Mouse (Mus musculus): Measurements from ENCODE around the gene Impg1.

The Impg1 gene

DNA sequence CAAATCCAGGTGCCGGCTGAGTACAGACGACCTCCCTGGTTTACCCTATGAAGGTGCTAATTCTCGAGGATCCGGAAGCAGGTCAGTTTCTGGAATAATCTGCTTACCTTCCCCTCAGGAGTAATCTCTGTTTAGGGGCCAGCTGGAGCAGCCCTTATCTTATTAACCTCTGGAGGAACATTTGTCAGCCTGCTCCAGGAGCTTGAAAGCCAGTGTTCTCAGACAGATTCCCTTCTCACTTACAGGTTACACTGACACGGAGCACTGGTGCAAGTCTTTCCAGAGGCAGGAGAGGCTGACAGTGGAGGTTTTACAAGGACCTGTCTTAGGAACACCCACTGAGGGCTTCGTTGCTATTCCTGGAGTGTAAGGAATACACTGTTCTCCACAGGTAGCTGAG, at the start of gene Impg1:
Impg1 (minus strand) TSS at position 101 of the 400 bp plus-strand sequence.
- no peak for DNase-seq

DNA sequence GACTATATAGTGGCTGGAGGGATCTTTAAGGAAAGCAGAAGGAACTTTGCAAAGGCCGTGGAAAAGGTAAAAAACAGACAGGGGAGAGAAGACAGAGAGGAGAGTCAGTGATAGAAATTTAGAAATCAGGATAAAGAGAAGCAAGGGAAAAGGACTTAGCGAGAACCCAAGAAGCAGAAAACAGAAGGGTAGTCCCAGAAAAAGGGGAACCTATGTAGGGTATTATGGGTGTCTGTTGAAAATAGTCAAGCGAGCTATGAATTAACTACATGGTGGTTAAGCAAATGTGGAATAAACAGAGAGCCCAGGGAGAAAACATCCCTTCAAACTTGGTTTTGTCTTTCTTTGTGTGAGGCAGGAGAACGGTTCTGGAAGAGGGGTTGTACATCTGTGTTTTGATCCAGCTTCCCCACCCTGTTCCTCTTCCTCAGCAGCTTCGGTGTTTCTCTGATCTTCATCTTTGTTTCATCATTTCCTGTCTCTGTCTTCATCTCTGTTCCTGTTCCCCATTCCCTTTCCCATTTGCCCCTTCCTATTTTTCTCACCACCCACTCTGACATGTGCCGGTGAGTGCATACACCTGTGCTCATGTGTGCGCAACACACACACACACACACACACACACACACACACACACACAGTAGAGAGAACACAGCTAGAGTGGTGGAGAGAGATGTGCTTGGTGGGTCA, 44.3 kb upstream of the Impg1 start:
- no peak for DNase-seq

DNA sequence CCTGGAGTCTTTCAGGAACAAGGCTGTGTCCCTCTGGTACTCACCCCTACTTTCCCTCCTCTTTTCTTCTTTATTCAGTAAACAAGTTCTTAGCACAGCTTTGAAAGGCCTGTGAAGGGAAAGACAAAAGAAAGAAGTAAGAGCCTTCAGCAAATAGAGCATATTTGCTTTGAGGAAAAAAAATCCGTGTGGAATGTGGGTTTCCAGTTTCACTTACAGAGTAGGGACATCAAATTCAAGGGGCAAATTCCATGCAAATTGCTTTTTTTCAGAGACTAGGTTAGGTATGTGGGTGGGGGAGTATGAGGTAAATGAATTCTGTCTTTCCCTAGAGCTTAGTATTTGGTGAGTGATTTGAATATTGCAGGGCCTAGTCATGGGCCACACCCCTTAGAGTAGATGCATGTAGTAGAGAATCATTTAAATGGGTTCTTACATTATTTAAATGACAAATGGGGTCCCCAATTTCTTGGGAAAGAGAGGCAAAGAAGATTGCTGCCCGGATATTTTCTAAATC, 39.3 kb upstream of the Impg1 start:
- DNase-seq = no peak

DNA sequence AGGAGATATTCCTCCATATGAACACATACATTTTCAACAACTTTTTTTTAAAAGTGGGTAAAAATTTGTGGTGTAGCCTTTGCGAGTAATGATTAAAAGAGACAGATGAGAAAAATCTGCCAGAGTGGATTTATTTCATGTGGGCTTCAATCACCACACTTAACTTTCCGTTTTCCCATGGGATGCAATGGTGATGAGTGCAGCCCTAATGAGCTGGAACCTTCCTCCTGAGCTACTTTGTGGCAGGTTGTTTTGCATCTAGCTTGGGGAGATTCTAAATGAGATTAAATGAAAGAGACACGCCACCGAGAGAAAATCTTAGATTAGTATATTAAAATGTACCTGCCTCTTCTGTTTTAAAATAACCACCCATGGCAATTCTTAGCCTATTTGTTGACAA, 26.3 kb upstream of the Impg1 start:
- DNase-seq = no peak

DNA sequence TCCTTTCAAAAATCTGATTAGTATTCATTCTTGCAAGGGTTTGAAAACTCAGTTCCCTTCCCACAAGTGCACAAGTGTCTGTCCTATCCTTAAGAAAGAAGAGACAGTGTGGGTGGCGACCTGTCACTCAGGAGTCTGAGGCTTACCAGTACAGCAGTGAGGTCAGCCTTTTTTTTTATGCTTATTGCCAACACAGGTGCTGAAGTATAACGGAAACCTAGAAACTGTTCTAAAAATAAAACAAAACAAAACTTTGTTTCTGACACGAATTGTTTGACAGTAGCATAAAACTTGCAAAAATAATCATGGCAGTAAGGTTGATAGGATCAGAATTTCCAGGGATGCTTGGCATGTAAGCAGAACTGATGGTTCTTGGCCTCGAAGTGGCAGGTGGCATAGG, 4.9 kb downstream of the Impg1 start:
- DNase-seq = no peak

DNA sequence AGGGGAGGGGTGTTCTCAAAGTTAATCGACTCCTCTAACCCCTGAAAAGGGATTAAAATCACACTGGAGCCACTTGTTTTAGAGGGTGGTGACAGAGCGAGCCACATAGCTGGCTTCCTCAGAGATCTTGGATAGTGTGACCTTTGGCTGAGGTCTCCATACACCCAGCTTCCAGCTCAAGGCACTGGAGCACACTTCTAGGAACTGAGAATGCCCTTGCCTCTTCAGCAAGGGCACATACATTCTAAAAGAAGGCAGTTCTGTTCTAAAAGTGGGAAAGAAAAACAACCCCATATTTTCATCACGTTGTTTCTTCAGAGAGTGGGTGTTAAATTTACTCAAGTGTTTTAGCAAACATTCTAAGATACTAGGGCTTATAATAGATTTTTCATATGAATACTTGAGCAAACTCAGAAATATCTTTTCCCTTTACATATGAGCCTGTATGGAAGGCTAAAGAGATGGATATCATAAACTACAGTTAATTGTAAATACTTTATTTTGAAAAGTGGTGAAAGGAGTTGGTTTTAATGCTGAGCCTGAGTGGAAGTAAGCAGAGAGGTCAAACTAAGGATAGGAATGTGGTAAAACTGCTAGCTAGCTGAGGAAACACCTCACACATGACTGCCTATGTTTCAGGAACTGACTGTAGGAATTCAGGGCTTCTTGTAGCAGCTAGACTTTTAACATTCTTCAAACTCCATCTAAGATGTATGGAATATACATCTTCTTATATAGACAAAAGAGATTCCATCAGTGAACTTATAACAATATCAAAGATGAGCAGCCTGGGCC, 14.6 kb downstream of the Impg1 start:
- DNase-seq = no peak

DNA sequence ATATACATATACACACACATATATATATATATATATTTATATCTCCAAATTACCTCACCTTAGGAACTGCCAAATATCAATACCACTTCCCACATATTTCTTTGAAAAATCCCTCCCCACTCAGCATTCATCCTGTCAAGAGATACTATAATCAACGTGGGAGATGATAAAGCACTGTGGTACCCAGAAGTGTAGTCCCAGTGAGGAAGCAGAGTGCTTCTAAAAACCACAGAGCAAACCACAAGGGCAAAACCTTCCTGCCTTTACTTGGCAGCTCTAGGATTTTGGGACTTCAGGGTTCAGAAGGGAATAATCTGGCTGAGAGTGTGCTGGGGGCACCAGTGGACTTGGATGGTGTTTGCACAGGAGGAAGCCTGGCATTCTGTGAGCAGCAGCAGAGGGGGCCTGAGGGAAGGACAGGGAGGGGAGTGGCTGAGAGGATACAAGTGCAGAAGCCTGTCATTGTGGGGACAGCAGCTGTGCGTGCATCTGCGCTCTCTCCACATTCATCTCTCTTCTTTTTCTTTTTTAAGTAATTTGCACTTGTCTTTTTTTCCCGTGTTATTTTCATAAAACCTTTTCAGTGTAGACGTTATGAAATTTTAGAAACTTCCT, 24.1 kb downstream of the Impg1 start:
- DNase-seq = no peak

DNA sequence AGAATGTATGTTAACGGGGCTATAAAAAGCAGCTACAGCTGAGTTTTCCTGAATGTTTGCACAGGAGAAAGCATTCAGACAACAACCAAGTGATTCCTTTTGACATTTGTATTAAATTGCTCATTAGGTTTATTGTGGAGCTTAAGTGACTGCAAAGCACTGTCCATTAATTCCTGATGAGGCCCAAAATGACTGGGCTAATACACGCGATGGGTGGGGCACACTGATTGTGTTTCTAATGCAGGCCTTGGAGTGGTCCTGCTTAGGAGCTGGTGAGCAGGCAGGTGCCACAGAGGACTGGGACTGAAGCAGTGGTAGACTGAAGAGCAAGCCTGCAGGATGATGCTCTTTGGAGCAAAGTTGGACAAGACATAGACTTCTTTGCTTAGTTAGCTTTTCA, 73.9 kb downstream of the Impg1 start:
- no peak for DNase-seq

DNA sequence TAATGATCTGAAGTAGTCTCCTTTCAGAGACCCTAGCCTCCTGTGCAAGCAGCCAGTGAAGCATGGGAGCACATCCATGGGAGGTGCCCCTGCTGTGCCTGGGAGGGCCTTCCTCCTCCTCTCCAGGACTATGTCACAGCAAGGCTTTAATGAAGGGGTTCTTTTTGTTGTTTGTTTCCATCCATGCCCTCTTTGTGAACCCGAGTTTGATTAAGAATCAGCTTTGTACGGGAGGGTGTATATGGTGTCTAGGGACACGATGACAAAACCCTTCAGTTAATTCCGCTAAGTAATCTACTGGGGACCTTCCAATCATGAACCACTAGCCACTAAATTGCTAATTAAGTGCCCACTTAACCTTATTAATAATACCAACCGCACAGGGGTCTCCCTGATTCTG, 74.3 kb downstream of the Impg1 start:
- no peak for DNase-seq

DNA sequence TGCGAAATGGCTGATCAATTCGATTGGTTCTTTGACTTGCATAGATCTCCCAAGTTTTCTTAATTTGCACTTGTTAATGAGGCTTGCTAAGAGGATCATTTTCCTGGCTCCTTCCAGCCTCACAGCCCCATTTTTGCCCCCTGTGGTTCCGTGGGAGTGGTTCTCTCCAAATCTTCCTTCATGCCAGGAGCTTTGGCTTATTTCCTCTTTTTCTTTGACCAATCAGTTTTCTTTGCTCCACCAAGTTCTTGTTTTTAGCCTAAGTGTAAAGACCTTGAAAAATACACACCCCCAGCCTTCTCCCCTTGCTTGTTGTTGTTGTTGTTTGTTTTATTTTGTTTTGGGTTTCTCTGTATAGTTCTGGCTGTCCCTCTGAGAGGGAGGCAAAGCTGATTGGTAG, 77.4 kb downstream of the Impg1 start:
- no peak for DNase-seq

DNA sequence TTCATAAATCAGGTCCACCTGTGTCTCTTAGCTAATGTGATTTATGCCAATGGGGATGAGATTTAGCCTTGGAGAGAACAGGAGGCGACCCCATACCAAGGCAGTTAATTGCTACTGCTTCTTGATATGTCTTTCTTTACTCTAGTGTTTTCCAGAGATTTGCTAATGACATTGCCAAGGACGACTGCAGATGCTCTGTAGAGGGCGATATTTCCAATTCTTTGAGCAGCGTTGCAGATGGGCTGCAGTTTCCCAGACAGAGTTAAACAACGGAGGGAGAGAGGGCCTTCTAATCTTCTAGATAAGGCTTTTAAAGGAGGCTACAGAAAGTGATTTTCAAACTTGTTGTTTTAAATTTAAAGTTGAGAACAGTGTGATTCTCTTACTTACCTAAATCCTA, 78.8 kb downstream of the Impg1 start:
- peak; percentile 8 for DNase-seq

DNA sequence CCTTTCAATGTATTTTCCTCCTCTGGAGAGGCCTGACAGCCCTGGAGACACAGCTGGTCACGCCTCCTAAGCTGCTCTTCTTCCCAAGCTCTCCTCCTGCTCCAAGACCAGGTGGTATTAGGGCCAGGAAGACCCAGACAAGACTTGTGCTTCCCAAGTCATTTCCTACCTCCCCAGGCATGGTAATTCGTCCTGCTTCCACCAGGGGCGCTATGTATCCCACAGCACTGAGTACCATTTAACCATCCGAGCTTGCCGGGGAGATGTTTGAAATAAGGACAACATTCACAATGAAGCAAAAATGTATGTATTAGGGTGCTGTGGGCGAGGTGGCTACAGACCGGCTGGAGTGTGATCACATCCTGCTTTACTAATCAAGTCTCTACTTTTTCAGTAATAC, 79.3 kb downstream of the Impg1 start:
- DNase-seq = peak; percentile 26

DNA sequence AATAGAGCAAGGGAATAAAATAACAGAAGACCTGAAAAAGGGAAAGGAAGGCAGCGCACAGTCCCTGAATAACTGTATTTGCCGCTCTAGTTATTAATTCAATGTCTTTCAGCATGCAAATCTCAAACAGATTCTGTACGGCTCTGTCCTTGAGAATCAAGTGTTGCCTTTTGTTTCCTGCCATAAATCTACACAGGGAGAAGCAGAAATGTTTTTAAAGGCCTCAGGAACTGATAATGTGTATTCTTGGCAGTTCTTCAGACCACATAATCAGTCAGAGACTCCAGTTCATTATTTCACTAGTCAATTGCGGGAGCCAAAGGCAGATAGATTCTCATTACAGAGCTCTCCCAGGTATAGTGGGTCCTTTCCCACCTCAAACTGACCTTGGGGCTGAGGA, 82.6 kb downstream of the Impg1 start:
- no peak for DNase-seq

DNA sequence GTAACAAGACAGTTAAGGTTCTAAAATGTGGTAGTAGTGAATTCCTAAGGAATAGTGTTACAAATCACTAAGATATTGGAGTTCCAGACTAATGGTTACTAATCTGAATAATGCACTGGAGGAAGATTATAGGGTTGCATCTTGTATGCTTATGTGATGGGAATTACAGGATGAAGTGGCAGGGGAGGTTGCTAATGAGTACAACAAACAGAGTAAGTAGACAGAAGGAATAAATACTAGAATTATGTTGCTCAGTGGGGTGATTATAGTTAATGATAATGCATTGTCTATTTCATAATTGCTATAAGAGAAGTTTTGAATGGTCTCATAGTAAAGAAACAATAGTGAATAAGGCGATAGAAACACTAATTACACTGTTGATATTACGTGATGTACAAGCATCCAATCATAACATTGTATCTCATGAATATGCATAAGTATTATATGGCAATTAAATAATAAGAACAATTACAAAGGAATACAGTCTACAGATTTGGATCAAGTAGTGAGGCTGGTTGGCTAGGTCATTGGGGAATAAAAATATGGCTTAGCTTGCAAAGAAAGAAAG, 85.1 kb downstream of the Impg1 start:
- no peak for DNase-seq

DNA sequence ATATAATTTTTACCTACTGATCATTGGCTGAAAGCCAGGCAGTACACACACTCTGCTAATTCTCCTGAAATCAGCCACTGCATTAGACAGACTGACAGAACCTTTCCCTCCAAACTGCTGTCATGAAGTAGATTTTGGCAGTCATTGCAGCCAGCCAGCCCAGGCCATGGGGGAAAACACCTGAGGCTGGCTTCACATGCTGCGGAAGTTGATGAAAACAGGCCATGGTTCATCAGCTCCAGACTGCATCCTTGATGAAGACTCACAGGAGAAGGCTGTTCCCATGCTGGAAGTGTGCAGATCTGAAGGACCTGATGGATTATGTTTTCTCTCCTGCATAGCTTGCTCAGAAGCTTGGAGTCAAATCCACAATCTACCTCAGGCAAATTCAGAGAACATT, 91.2 kb downstream of the Impg1 start:
- no peak for DNase-seq

DNA sequence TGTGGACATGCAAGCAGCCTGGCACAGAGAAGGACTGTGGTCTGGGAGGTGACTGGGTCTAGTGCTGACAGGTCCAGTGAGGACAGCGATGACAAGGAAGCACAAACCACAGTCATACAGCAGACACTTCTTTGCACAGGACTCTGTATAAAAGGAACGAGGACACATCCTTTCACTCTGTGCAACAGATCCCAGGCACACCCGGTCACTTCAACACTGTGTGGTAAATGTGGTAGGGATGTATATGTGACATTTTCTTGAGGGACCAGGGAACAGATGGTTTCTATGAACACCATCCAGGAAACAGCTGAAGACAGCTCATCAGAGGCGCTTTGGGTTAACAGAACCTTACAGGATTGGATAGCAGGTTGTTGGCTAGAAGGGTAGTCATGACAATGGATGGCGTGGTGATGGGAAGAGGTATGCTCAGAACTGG, 92.0 kb downstream of the Impg1 start:
- no peak for DNase-seq

DNA sequence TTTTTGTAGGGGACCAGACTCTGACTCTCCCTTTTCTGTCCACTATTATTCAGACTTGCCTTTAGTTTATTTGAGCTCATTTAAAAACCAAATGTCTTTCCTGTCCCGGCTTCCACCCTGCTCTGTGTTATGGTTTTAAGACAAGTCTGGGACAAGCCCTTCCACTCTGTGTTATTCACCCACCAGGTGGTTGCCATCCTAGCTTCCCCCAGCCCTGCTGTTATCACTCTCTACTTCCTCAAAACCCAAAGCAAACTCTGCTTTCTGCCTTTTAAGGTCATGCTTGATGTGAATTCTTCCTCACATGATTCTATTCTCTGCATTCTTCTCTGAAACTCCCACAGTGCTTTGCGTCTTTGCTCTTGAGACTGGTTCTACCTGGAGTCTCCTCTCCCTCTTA, 96.6 kb downstream of the Impg1 start:
- no peak for DNase-seq

DNA sequence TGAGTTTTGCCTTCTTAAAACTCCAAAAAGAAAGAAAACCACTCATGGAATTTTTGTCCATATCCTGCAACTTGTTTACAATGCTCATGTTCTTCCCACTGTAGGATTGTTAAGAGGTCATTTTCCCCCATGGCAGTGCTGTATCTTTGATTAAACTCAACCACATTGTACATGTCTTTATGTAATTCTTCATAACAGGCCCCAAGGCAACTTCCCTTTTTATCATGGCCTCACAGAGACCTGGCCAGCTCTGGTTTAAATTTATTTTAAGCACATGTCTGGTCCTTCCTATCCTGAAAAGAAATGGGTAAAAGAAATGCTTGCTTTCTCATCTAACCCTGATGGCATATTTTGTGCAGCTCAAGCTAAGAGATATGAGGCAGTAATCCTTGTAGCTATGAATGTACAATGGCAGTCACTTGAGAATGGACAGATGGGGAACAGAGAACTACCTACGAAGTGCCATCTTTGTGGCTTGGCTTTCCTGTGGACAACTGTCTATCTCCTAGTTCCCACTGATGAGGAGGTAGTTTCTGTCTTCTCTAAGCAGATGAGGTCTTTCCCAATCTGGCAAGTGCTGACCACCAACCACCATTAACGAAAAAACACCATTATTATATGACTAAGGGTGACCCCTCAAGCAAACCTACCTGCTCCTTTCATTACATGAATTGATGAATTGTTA, 97.6 kb downstream of the Impg1 start:
- DNase-seq = no peak

DNA sequence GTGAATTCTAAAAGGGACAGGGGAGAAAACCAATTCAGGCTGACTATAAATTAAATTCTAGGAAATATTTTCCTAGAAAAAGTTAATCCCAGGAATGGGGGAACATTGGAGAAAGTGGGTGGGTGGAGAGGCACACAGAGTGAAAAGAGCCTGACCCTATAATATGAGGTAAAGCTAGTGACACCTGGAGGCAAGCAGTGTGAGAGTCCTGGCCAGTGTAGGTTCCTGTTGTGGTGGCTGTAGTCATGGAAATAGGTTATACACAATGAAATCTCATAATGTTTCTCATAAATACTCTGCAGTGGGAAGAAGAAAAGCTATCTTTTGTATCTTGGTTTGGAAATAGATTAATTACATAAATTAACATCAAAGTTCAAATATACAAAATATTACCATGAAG, 105.2 kb downstream of the Impg1 start:
- no peak for DNase-seq

DNA sequence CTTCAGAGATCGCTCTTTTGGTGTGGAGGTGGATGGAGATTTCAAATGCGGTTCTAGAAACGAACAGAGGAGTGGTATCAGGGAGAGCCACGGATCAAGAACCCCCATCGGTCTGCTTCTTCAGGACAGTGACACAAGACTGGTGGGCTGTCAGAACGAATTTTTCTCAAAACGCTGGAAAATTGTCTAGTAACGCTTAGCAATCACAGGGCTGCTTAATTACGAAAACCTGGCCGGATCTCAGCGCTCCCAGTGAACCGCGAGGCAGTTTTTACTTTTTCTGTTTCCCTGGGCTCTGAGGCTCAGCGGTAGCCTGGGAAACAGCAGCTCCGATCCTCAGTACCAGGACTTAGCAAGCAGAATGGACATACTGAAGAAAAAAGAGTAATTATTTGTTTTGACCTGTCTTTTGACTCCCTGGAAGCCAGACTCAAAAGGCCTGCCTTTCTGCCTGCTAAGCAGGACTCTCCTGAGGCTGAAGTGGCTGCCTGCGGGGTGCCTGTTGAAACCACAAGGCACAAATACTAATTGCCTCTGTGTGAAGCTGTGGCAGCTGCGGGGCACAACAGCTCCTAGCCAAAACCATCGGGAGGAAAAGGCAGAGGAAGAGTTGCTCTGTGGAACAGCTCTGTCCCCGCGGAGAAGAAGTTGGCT, 113.5 kb downstream of the Impg1 start:
- no peak for DNase-seq

DNA sequence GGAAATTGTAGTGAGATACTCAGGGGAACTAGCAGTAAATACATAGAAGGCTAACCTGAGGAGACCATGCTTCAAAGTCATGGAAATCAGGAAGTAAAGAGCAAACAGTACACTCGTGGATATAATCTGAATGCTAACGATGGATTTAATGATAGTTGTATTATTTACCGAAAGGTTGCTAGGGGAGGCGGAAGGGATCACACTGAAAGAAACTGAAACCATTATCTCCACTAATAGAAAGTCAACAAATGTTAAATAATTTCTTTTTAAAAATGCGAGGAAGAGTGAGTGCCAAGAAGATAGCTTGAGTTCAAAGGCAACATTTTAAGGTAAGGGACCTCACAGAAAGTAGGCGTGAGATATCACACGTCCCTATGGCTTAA, 114.0 kb downstream of the Impg1 start:
- no peak for DNase-seq

DNA sequence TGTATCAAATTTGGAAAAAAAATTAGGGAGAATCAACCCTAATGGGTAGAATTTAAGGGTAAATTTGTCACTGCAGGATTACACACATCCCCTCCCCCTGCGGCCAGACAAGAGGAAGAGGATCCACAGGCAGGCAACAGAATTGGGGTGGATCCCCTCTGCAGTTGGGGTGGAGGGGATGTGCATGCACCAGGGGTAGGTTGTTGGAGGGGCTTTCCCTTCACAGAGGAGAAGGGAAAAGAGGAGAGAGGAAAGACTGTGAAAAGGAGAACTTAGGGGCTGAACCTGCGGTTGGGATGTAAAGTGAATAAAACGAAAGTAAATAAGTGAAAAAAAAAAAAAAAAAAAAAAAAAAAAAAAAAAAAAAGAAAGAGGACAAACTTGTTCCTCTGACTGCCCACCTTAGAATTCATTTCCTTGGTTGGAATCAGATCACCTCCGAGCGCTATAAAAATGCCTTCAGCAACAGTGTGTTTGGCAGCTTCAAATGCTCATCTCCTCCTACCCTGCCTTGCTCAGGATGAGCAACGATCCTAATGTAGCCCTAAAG, 120.8 kb downstream of the Impg1 start:
- DNase-seq = no peak

All from lung, postnatal 10 days (tissue).